Mouse (Mus musculus) heart, embryonic 16.5 days (tissue): Measurements from ENCODE around the gene Kif27. TPM values are rescaled to one million over a fixed set of nuclear protein-coding genes. Genes with fewer than 3 reads are reported as not detected.
"Not testable (repeated sequence)": the region's sequence is repeated elsewhere in the genome, so short reads cannot be mapped to it uniquely, and the experiment has no call there.

ENCODE experiments used
- ATAC-seq: fragments of 200-750 bp; cut with Nextera tagmentation; replicated peaks from 2 replicates; pipeline ENCODE4 v1.8.0; 2017; ENCODE audit warnings: moderate number of reproducible peaks; ENCODE audit not compliant: insufficient read depth, low FRiP score; ENCODE audit errors: extremely low read depth
- H3K27ac ChIP-seq: fragments of 300-500 bp; sonication (generic); 2 replicates; pipeline ENCODE4 v1.5.1; 2014; ENCODE audit warnings: mild to moderate bottlenecking, low read length, control low read depth, moderate library complexity
- H3K27me3 ChIP-seq: fragments of 300-500 bp; sonication (generic); 2 replicates; pipeline ENCODE4 v1.6.1; 2014; ENCODE audit warnings: low read length, mixed read lengths; ENCODE audit not compliant: control insufficient read depth, insufficient read depth
- H3K36me3 ChIP-seq: fragments of 300-500 bp; sonication (generic); 2 replicates; pipeline ENCODE4 v1.6.1; 2014; ENCODE audit not compliant: control insufficient read depth, insufficient read depth
- H3K4me1 ChIP-seq: fragments of 300-500 bp; sonication (generic); 2 replicates; pipeline ENCODE4 v1.6.1; 2014; ENCODE audit warnings: low read length, mixed read lengths; ENCODE audit not compliant: control insufficient read depth, insufficient read depth
- H3K4me2 ChIP-seq: fragments of 300-500 bp; sonication (generic); 2 replicates; pipeline ENCODE4 v1.6.1; 2014; ENCODE audit warnings: low read depth, mild to moderate bottlenecking, control low read depth, low read length
- H3K4me3 ChIP-seq: fragments of 300-500 bp; sonication (generic); 2 replicates; pipeline ENCODE4 v1.5.1; 2014; ENCODE audit warnings: mild to moderate bottlenecking, control low read depth, low read length
- H3K9ac ChIP-seq: fragments of 300-500 bp; sonication (generic); 2 replicates; pipeline ENCODE4 v1.6.1; 2014; ENCODE audit warnings: low read length, control low read depth
- H3K9me3 ChIP-seq: fragments of 300-500 bp; sonication (generic); replicated peaks from 2 replicates; pipeline ENCODE4 v1.6.1; 2016; ENCODE audit warnings: low read length; ENCODE audit not compliant: control insufficient read depth
- WGBS: fragments of 180-500 bp; shearing (Covaris S2); extraction: QIAGEN DNeasy Blood & Tissue Kit; methylation state at CpG from one replicate; pipeline ENCODE4 v1.1.7; 2014; 5-methylcytosine and 5-hydroxymethylcytosine counted together
- polyA plus RNA-seq: library from polyadenylated mRNA; unstranded; fragments of >200 nt; fragmentation: Nextera tagmentation; extraction: Ambion mirVana; gene quantifications from 2 replicates; pipeline ENCODE4 v1.2.1, GENCODE M21; 2015

The Kif27 gene
- 0.30 and 0.35 TPM in 2 replicates for polyA plus RNA-seq

DNA sequence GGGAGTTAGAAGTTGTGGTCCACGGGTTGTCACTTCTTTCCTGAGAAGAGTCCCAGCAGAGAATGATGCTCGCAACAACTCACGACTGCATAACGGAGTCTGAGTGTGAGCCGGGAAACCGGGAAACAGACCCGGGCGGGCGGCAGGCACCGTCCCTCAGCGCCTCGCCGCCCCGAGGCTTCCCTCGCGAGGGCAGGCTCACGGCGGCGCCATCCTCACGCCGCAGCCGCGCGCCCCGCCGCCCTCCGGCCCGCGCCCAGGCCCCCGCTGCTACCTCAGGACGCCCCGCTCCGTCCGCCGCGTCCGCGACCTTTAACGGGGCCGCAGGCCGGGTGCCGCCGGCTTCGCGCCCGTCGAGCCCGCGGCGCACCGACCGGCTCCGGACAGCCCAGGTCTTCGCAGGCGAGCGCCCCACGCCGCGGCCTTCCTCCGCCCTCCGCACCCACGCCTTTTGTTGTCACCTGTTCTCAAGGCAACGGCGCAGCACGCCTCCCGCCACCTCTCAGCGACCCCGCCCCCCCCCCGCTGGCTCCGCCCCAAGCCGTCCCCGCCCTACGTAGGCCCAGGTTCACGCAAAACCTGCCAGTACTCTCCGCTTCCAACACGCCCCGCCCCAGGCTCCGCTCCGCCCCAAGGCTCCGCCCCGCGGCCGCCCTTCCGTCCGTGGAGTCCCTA, at the start of gene Kif27:
TSS of gene Kif27 (minus strand) at position 494 of the 675 bp plus-strand sequence.
- Histone ChIP-seq H3K36me3 (no peaks in the 10 kb centered on the region), H3K9me3 (0 out of 2 replicates have a peak, but pooled peaks cover 6% of the 10 kb centered on the region), H3K4me2 (peak within 1 kb of the TSS; percentile 99), H3K27me3 (no peaks in the 10 kb centered on the region), H3K9ac (peak within 1 kb of the TSS; percentile 76), H3K27ac (peak within 1 kb of the TSS; percentile 39; the same call in 1 of the 2 replicates), H3K4me3 (peak within 1 kb of the TSS; percentile 60), H3K4me1 (0 out of 2 replicates have a peak, but pooled peaks cover 2% of the 10 kb centered on the region)
- 1% methylated on average over 79 of the region's 85 CpGs for WGBS
- ATAC-seq: peak; percentile 100

DNA sequence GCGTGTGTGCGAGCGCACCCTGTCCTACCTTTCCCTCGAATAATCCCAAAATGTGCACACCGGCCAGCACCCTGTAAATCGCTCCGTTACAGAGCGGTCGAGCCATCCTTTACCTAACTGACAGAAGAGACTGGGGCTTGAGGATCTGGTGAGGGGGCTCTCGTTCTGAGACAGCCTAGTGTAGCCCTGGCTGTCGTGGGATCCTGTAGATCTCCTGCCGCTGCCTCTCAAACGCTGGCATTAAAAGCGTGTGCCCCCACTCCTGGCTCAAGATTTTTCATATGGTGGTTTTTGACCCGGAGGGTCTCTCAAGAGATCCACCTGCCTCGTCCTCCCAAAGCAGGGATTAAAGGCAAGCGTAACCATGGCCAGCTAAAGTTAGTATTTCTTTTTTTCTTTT, 44.3 kb upstream of the Kif27 start, which contains the start of gene Hnrnpk:
TSS of gene Hnrnpk (minus strand) at position 101 of the 400 bp plus-strand sequence.
- H3K9me3 ChIP-seq, H3K27me3 ChIP-seq, H3K36me3 ChIP-seq, ATAC-seq: not testable (repeated sequence)
- H3K4me2 ChIP-seq: peak within 1 kb of the TSS; percentile 64
- 7% methylated on average over 16 of the region's 17 CpGs for WGBS
- H3K9ac ChIP-seq: peak within 1 kb of the TSS; percentile 100
- H3K4me1 ChIP-seq: peaks cover 11% of the 10 kb centered on the region
- H3K4me3 ChIP-seq: peak within 1 kb of the TSS; percentile 99
- peak within 1 kb of the TSS; percentile 99 for H3K27ac ChIP-seq

DNA sequence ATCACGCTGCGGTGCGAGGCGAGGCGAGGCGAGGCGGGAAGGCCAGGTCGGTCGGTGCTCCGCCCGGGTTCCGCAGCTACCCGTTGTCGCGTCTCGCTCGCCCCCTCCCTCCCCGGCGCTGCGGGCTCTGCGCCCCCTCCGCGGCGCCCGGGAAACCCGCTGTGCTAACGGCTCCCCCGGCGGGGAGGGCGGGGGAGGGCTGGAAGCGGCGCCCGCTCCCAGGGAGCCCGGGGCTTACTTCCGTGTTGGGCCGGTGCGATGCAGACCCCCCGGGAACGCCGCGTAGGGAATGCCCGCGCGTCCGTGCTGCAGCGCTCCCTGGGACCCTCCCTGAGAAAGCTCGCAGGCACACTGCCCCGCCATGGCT, 43.8 kb upstream of the Kif27 start:
- Histone ChIP-seq H3K4me3 (peak overlapping the region; percentile 99), H3K9ac (peak overlapping the region; percentile 100), H3K27me3 (no peaks in the 10 kb centered on the region), H3K36me3 (peaks cover 7% of the 10 kb centered on the region), H3K27ac (peak overlapping the region; percentile 99), H3K9me3 (no peaks in the 10 kb centered on the region), H3K4me1 (peaks cover 11% of the 10 kb centered on the region), H3K4me2 (peak overlapping the region; percentile 64)
- peak; percentile 76 for ATAC-seq
- WGBS: under 1% methylated on average over 27 of the region's 48 CpGs

DNA sequence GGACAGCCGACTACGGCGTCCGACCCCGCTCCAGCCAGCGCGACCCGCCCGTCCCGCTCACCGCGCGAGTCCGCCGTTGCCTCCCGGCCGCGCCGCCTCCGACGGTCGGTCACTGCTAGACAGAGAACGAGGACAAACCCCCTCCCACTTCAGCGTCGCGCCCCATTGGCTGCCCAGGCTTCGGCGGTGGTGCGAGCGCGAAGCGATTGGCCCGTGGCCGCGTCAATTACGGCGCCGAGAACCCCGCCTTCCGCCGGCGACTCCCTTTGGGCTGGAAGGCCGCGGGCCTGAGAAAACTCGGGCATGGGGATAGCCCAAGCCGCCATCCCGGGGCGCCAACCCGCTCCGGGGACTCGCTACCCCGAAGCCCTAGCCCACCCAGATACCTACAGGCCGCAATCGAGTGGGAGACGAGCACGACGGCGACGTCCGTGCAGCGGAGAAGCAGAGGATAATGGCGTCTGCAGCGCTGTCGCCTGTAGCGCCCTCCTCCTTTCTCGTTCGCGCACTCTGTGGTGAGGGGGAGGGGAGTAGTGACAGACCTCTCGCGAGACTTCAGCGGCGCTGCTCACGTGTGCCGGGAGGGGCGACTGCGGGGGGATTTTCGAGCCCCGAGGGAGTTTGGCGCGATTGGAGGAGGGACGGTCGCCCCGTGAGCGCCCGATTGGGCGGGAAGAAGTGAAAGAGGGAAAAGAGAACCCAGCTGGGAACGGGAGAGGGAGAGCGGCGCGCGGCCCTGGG, 43.3 kb upstream of the Kif27 start, which contains the start of gene Rmi1:
TSS of gene Rmi1 (plus strand) at position 246 of the 741 bp plus-strand sequence.
- Histone ChIP-seq H3K4me1 (peaks cover 11% of the 10 kb centered on the region), H3K9me3 (no peaks in the 10 kb centered on the region), H3K9ac (peak within 1 kb of the TSS; percentile 100), H3K36me3 (peaks cover 9% of the 10 kb centered on the region), H3K27ac (peak within 1 kb of the TSS; percentile 99), H3K4me3 (peak within 1 kb of the TSS; percentile 99), H3K27me3 (no peaks in the 10 kb centered on the region), H3K4me2 (peak within 1 kb of the TSS; percentile 89)
- peak; percentile 92 for ATAC-seq
- WGBS: under 1% methylated on average over 86 of the region's 91 CpGs

DNA sequence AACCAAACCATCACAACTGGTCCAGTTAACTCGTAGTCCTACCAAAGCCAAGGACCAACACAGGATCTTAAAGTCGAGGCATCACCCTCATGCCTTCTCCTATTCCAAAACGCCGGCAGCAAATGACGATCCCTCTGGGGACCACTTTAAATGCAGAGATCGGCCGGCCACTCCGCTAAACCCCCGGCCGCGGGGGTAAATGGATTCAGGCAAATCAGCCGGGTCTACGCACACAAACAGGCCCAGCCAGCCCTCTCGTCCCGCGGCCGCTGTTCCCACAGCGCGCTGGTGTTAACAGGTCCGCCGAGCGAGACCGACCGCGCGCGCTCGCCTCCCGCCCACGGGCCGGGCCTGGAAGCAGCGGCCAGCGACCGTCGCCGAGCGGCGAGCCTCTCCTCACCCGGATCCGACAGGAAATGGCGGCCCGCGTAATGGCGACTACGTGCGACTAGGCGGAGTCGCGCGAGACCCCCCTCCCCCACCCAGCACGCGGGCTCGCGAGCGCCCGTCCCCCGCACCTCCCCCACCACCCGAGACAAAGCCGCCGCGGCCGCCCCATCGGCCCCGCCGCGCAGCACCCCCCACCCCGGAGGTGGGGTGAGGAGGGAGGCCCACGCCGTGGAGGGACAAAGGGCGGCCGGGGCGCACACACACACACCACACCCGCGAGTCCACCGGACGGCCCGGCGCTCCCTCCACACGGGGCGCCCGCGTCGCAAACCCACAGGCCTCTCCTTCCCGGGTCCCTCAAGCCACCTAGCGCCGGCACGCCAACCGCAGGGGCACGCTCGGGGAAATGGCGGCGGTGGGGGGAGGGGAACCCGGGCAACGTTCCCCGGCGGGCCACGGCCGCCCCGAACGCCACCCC, 42.4 kb upstream of the Kif27 start:
- Histone ChIP-seq H3K4me3 (peak overlapping the region; percentile 99), H3K4me2 (peak overlapping the region; percentile 89), H3K27me3 (no peaks in the 10 kb centered on the region), H3K9me3 (no peaks in the 10 kb centered on the region), H3K4me1 (peaks cover 13% of the 10 kb centered on the region), H3K27ac (peak overlapping the region; percentile 99), H3K9ac (peak overlapping the region; percentile 100), H3K36me3 (peaks cover 12% of the 10 kb centered on the region)
- under 1% methylated on average over 64 of the region's 100 CpGs for WGBS
- peak; percentile 20 for ATAC-seq

DNA sequence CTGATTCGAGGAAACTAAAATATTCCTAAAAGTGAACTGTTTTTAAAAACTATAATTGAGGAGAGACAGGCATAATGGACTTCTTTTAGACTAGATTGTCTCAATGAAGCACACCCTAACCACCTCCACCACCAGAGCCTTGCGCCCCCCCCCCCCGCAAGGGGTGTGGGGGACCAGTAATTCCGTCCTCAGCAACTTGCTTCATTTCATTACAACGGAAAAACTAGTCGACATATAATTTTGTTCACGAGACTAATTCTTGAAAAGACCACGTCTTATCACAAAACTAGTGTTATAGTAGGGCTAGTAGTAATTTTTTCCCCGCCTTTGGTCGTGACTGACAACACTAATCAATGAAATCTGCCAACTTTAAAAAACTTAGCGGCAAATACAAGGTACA, 41.7 kb upstream of the Kif27 start:
- ATAC-seq: no peak
- peak overlapping the region; percentile 99 for H3K27ac ChIP-seq
- WGBS: under 1% methylated on average over 11 of the region's 11 CpGs

DNA sequence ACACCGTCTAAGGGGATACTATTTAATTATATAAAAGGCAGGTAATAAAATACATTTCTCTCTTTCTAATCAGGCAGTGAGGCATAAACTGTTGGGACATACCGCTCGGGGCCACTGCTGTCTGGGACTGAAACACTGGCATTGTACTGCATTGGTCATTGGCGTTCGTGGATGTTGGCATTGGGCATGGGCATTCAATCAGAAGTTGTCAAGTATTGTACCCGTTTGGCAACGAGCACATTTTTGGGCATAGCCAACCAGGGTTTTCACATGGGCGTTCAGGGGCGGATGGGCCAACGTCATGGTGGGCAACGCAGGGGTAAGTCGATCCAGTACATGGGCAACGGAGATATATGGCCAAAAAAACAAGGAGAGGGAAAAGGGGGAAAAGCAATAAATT, 38.7 kb upstream of the Kif27 start:
- Histone ChIP-seq H3K27me3 (no peaks in the 10 kb centered on the region), H3K9ac (no peak overlapping the region), H3K4me2 (no peak overlapping the region), H3K4me1 (peaks cover 7% of the 10 kb centered on the region), H3K4me3 (no peak overlapping the region), H3K9me3 (no peaks in the 10 kb centered on the region), H3K27ac (no peak overlapping the region), H3K36me3 (peaks cover 37% of the 10 kb centered on the region)
- ATAC-seq: no peak
- 89% methylated on average over 13 of the region's 13 CpGs for WGBS

More for the DNA sequence above, 41.7 kb upstream of the Kif27 start:
- H3K36me3 ChIP-seq: peaks cover 18% of the 10 kb centered on the region
- no peaks in the 10 kb centered on the region for H3K27me3 ChIP-seq
- H3K4me2 ChIP-seq: peak overlapping the region; percentile 89
- peaks cover 13% of the 10 kb centered on the region for H3K4me1 ChIP-seq
- H3K9me3 ChIP-seq: no peaks in the 10 kb centered on the region
- H3K9ac ChIP-seq: peak overlapping the region; percentile 100
- H3K4me3 ChIP-seq: peak overlapping the region; percentile 99

DNA sequence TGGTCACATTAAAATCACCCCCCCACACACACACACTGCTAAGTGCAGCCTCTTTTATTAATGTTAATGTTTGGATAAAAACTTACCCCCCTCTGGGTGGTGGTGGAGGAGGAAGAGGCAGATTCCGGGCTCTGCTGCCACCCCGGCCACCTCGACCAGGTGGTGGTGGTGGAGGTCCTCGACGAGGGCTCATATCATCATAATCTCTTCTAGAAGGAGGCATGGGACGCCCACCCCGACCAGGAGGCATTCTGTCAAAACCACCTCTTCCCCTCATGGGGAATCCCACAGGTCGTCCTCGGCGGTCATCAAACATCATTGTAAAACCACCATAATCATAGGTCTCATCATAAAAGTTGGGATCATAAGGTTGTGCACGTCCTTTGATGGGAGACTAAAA, 35.5 kb upstream of the Kif27 start:
- not testable (repeated sequence) for H3K27me3 ChIP-seq, H3K9me3 ChIP-seq

More for the DNA sequence above, 35.5 kb upstream of the Kif27 start:
- H3K4me3 ChIP-seq, H3K4me2 ChIP-seq, H3K27ac ChIP-seq, ATAC-seq, H3K4me1 ChIP-seq, H3K9ac ChIP-seq: not testable (repeated sequence)
- 79% methylated on average over 11 of the region's 11 CpGs for WGBS
- H3K36me3 ChIP-seq: peaks cover 52% of the 10 kb centered on the region
